Mouse (Mus musculus) CH12.LX (cell line): ENCODE measurements around the gene Cngb1.

ENCODE experiments used
- CTCF ChIP-seq, 2 experiments: IDR thresholded peaks in 1 of 2; conservative IDR thresholded peaks in 1 of 2; 2 replicates each; pipeline ENCODE4 v1.5.1; 2011 to 2012; ENCODE audit warnings: low read depth in 2 of 2, low read length in 2 of 2, improper control_type of control experiment in 1 of 2, inconsistent platforms in 1 of 2, mild to moderate bottlenecking in 1 of 2, moderate library complexity in 1 of 2
- GABPA ChIP-seq: IDR thresholded peaks from 2 replicates; pipeline ENCODE4 v1.6.1; 2012; ENCODE audit warnings: low read depth, low read length, improper control_type of control experiment, inconsistent platforms; ENCODE audit not compliant: insufficient replicate concordance
- HCFC1 ChIP-seq: IDR thresholded peaks from 2 replicates; pipeline ENCODE4 v1.6.1; 2012; ENCODE audit warnings: low read depth, mild to moderate bottlenecking, inconsistent platforms, low read length, improper control_type of control experiment
- MAFK ChIP-seq: IDR thresholded peaks from 2 replicates; pipeline ENCODE4 v1.6.1; 2011; ENCODE audit warnings: low read length, improper control_type of control experiment; ENCODE audit not compliant: insufficient replicate concordance
- MXI1 ChIP-seq: IDR thresholded peaks from 2 replicates; pipeline ENCODE4 v1.6.1; 2011; ENCODE audit warnings: mild to moderate bottlenecking, low read depth, low read length, improper control_type of control experiment
- POLR2A ChIP-seq: IDR thresholded peaks from 2 replicates; pipeline ENCODE4 v1.6.1; 2011; ENCODE audit warnings: low read depth, mild to moderate bottlenecking, improper control_type of control experiment, low read length
- TBP ChIP-seq: conservative IDR thresholded peaks from 2 replicates; pipeline ENCODE4 v1.6.1; 2011; ENCODE audit warnings: low read depth, low read length, improper control_type of control experiment
- TCF12 ChIP-seq: IDR thresholded peaks from 2 replicates; pipeline ENCODE4 v1.6.1; 2014; ENCODE audit warnings: low read depth, mild to moderate bottlenecking, inconsistent platforms, low read length, improper control_type of control experiment
- USF1 ChIP-seq: IDR thresholded peaks from 2 replicates; pipeline ENCODE4 v1.6.1; 2014; ENCODE audit warnings: low read depth, mild to moderate bottlenecking, inconsistent platforms, low read length, improper control_type of control experiment
- USF2 ChIP-seq: conservative IDR thresholded peaks from 2 replicates; pipeline ENCODE4 v1.6.1; 2011; ENCODE audit warnings: low read depth, low read length, improper control_type of control experiment
- ZKSCAN1 ChIP-seq: IDR thresholded peaks from 2 replicates; pipeline ENCODE4 v1.6.1; 2012; ENCODE audit warnings: low read depth, inconsistent platforms, low read length, improper control_type of control experiment, borderline replicate concordance
- ZMIZ1 ChIP-seq: IDR thresholded peaks from 2 replicates; pipeline ENCODE4 v1.6.1; 2012; ENCODE audit warnings: low read depth, mild to moderate bottlenecking, inconsistent platforms, low read length, improper control_type of control experiment
- ZNF384 ChIP-seq: IDR thresholded peaks from 2 replicates; pipeline ENCODE4 v1.6.1; 2012; ENCODE audit warnings: low read depth, low read length, improper control_type of control experiment, inconsistent platforms

GRCm38 (mm10) chr8:95209924-95210323 lies 96.5 kb downstream of the Cngb1 start:
- TF ChIP-seq ZMIZ1 (no peak), ZNF384 (no peak), MXI1 (no peak), POLR2A (no peak), USF1 (no peak), USF2 (no peak), GABPA (no peak), TCF12 (no peak), TBP (no peak), ZKSCAN1 (no peak), HCFC1 (no peak), CTCF (conservative IDR thresholded peaks at IDR 0.05 in 1 of 2, IDR thresholded peaks at IDR 0.05 in 1 of 2; ENCODE audit: low read depth in 2 of 2, low read length in 2 of 2) (no peak), MAFK (no peak)
